Mouse (Mus musculus) kidney, embryonic 14.5 days (tissue): ENCODE data around the gene Pip5k1b. TPM values are rescaled to one million over a fixed set of nuclear protein-coding genes. Genes with fewer than 3 reads are reported as not detected.

ENCODE experiments used
- ATAC-seq: fragments of 200-750 bp; cut with Nextera tagmentation; 2 replicates; pipeline ENCODE4 v1.8.0; 2017; ENCODE audit warnings: moderate number of reproducible peaks, mild to moderate bottlenecking, moderate TSS enrichment, moderate library complexity; ENCODE audit not compliant: low FRiP score, low TSS enrichment
- H3K27ac ChIP-seq: fragments of 300-500 bp; sonication (generic); 2 replicates; pipeline ENCODE4 v1.5.1; 2014; ENCODE audit warnings: low read depth, mild to moderate bottlenecking, low read length, moderate library complexity, mixed read lengths
- H3K27me3 ChIP-seq: fragments of 300-500 bp; sonication (generic); 2 replicates; pipeline ENCODE4 v1.6.1; 2014; ENCODE audit warnings: mild to moderate bottlenecking, low read length; ENCODE audit not compliant: control insufficient read depth, insufficient read depth
- H3K36me3 ChIP-seq: fragments of 300-500 bp; sonication (generic); 2 replicates; pipeline ENCODE4 v1.6.1; 2014; ENCODE audit warnings: low read length, mixed read lengths; ENCODE audit not compliant: control insufficient read depth, insufficient read depth
- H3K4me1 ChIP-seq: fragments of 300-500 bp; sonication (generic); 2 replicates; pipeline ENCODE4 v1.6.1; 2014; ENCODE audit warnings: low read length, mixed read lengths; ENCODE audit not compliant: control insufficient read depth, insufficient read depth
- H3K4me2 ChIP-seq: fragments of 300-500 bp; sonication (generic); replicated peaks from 2 replicates; pipeline ENCODE4 v1.6.1; 2014; ENCODE audit warnings: low read depth, mild to moderate bottlenecking, low read length
- H3K4me3 ChIP-seq: fragments of 300-500 bp; sonication (generic); 2 replicates; pipeline ENCODE4 v1.5.1; 2014; ENCODE audit warnings: mild to moderate bottlenecking, low read length
- H3K9ac ChIP-seq: fragments of 300-500 bp; sonication (generic); 2 replicates; pipeline ENCODE4 v1.6.1; 2014; ENCODE audit warnings: low read depth, mild to moderate bottlenecking, low read length, moderate library complexity
- H3K9me3 ChIP-seq: fragments of 300-500 bp; sonication (generic); 2 replicates; pipeline ENCODE4 v1.6.1; 2016; ENCODE audit warnings: low read length; ENCODE audit not compliant: control insufficient read depth
- WGBS: fragments of 180-500 bp; shearing (Covaris S2); extraction: QIAGEN DNeasy Blood & Tissue Kit; methylation state at CpG from one replicate; pipeline ENCODE4 v1.1.7; 2014; 5-methylcytosine and 5-hydroxymethylcytosine counted together
- polyA plus RNA-seq: library from polyadenylated mRNA; unstranded; fragments of >200 nt; fragmentation: Nextera tagmentation; extraction: Ambion mirVana; gene quantifications from 2 replicates; pipeline ENCODE4 v1.2.1, GENCODE M21; 2014

The Pip5k1b gene
- polyA plus RNA-seq, 1 experiment from 2014 or later: 3.1 TPM

GRCm38 (mm10) chr19:24431381-24431780, 124.3 kb downstream of the Pip5k1b start:
- no peak for ATAC-seq
- 92% methylated on average over 2 of the region's 2 CpGs for WGBS

GRCm38 (mm10) chr19:24428011-24428410, 127.7 kb downstream of the Pip5k1b start:
- Histone ChIP-seq H3K4me2 (no peak overlapping the region), H3K27ac (no peak overlapping the region), H3K9ac (no peak overlapping the region), H3K4me1 (no peaks in the 10 kb centered on the region), H3K27me3 (no peaks in the 10 kb centered on the region), H3K36me3 (no peaks in the 10 kb centered on the region), H3K4me3 (no peak overlapping the region), H3K9me3 (no peaks in the 10 kb centered on the region)
- ATAC-seq: no peak
- 87% methylated on average over 3 of the region's 3 CpGs for WGBS

More at GRCm38 (mm10) chr19:24431381-24431780, 124.3 kb downstream of the Pip5k1b start:
- Histone ChIP-seq H3K4me1 (no peaks in the 10 kb centered on the region), H3K4me3 (no peak overlapping the region), H3K9ac (no peak overlapping the region), H3K36me3 (no peaks in the 10 kb centered on the region), H3K27me3 (no peaks in the 10 kb centered on the region), H3K4me2 (no peak overlapping the region), H3K9me3 (no peaks in the 10 kb centered on the region), H3K27ac (no peak overlapping the region)

GRCm38 (mm10) chr19:24427258-24427657, 128.4 kb downstream of the Pip5k1b start:
- no peak for ATAC-seq
- H3K36me3 ChIP-seq: no peaks in the 10 kb centered on the region
- 68% methylated on average over 4 of the region's 4 CpGs for WGBS

GRCm38 (mm10) chr19:24426759-24427181, 128.9 kb downstream of the Pip5k1b start:
- Histone ChIP-seq H3K9ac (no peak overlapping the region), H3K4me2 (no peak overlapping the region), H3K27me3 (no peaks in the 10 kb centered on the region), H3K4me3 (no peak overlapping the region), H3K27ac (no peak overlapping the region), H3K4me1 (no peaks in the 10 kb centered on the region), H3K36me3 (no peaks in the 10 kb centered on the region), H3K9me3 (no peaks in the 10 kb centered on the region)
- 77% methylated on average over 7 of the region's 7 CpGs for WGBS
- ATAC-seq: no peak

More at GRCm38 (mm10) chr19:24427258-24427657, 128.4 kb downstream of the Pip5k1b start:
- Histone ChIP-seq H3K27me3 (no peaks in the 10 kb centered on the region), H3K9me3 (no peaks in the 10 kb centered on the region), H3K4me2 (no peak overlapping the region), H3K4me1 (no peaks in the 10 kb centered on the region), H3K27ac (no peak overlapping the region), H3K4me3 (no peak overlapping the region), H3K9ac (no peak overlapping the region)

- WGBS: 54% methylated on average over 3 of the region's 3 CpGs
- no peak overlapping the region for H3K27ac ChIP-seq
- H3K4me1 ChIP-seq: no peaks in the 10 kb centered on the region
- no peaks in the 10 kb centered on the region for H3K27me3 ChIP-seq
- H3K4me3 ChIP-seq: no peak overlapping the region
- ATAC-seq: no peak
- no peak overlapping the region for H3K9ac ChIP-seq
- H3K9me3 ChIP-seq: no peaks in the 10 kb centered on the region
- H3K4me2 ChIP-seq: no peak overlapping the region
- H3K36me3 ChIP-seq: no peaks in the 10 kb centered on the region
Observed at GRCm38 (mm10) chr19:24418030-24418429, 137.6 kb downstream of the Pip5k1b start.

- Histone ChIP-seq H3K36me3 (no peaks in the 10 kb centered on the region), H3K27ac (no peak overlapping the region), H3K27me3 (no peaks in the 10 kb centered on the region), H3K9me3 (no peaks in the 10 kb centered on the region), H3K4me2 (no peak overlapping the region), H3K4me3 (no peak overlapping the region), H3K9ac (no peak overlapping the region), H3K4me1 (no peaks in the 10 kb centered on the region)
- WGBS: 81% methylated on average over 3 of the region's 3 CpGs
- no peak for ATAC-seq
Observed at GRCm38 (mm10) chr19:24417659-24418004, 138.0 kb downstream of the Pip5k1b start.

- Histone ChIP-seq H3K36me3 (no peaks in the 10 kb centered on the region), H3K27me3 (no peaks in the 10 kb centered on the region), H3K4me2 (no peak overlapping the region), H3K4me3 (no peak overlapping the region), H3K27ac (no peak overlapping the region), H3K9me3 (no peaks in the 10 kb centered on the region), H3K4me1 (no peaks in the 10 kb centered on the region), H3K9ac (no peak overlapping the region)
- no peak for ATAC-seq
- WGBS: 81% methylated on average over 9 of the region's 9 CpGs
Observed at GRCm38 (mm10) chr19:24416975-24417658, 138.6 kb downstream of the Pip5k1b start.

- Histone ChIP-seq H3K36me3 (no peaks in the 10 kb centered on the region), H3K4me2 (no peak overlapping the region), H3K27me3 (no peaks in the 10 kb centered on the region), H3K4me1 (no peaks in the 10 kb centered on the region), H3K9me3 (no peaks in the 10 kb centered on the region), H3K27ac (no peak overlapping the region), H3K4me3 (no peak overlapping the region), H3K9ac (no peak overlapping the region)
- ATAC-seq: no peak
- WGBS: 80% methylated on average over 8 of the region's 8 CpGs
Observed at GRCm38 (mm10) chr19:24415778-24416621, 139.7 kb downstream of the Pip5k1b start.
